Mouse (Mus musculus) heart, embryonic 12.5 days (tissue): Measurements from ENCODE around the gene Wnt7a. TPM values are rescaled to one million over a fixed set of nuclear protein-coding genes. Genes with fewer than 3 reads are reported as not detected.

Experiments
- ATAC-seq: fragments of 200-750 bp; cut with Nextera tagmentation; 2 replicates; pipeline ENCODE4 v1.8.0; 2017; ENCODE audit warnings: moderate TSS enrichment, moderate library complexity; ENCODE audit not compliant: insufficient number of reproducible peaks, low FRiP score
- H3K27ac ChIP-seq: fragments of 300-500 bp; sonication (generic); 2 replicates; pipeline ENCODE4 v1.5.1; 2016; ENCODE audit warnings: mild to moderate bottlenecking, moderate library complexity; ENCODE audit not compliant: poor library complexity, severe bottlenecking
- H3K27me3 ChIP-seq: fragments of 300-500 bp; sonication (generic); replicated peaks from 2 replicates; pipeline ENCODE4 v1.6.1; 2016; ENCODE audit warnings: mild to moderate bottlenecking, moderate library complexity
- H3K36me3 ChIP-seq: fragments of 300-500 bp; sonication (generic); 2 replicates; pipeline ENCODE4 v1.6.1; 2016; ENCODE audit warnings: mild to moderate bottlenecking, moderate library complexity
- H3K4me1 ChIP-seq: fragments of 300-500 bp; sonication (generic); replicated peaks from 2 replicates; pipeline ENCODE4 v1.6.1; 2016; ENCODE audit warnings: mild to moderate bottlenecking
- H3K4me2 ChIP-seq: fragments of 300-500 bp; sonication (generic); 2 replicates; pipeline ENCODE4 v1.6.1; 2016; ENCODE audit warnings: mild to moderate bottlenecking, moderate library complexity
- H3K4me3 ChIP-seq: fragments of 300-500 bp; sonication (generic); 2 replicates; pipeline ENCODE4 v1.5.1; 2016; ENCODE audit warnings: mild to moderate bottlenecking
- H3K9ac ChIP-seq: fragments of 300-500 bp; sonication (generic); 2 replicates; pipeline ENCODE4 v1.6.1; 2016; ENCODE audit warnings: mild to moderate bottlenecking, moderate library complexity
- H3K9me3 ChIP-seq: fragments of 300-500 bp; sonication (generic); replicated peaks from 2 replicates; pipeline ENCODE4 v1.6.1; 2016; ENCODE audit warnings: mild to moderate bottlenecking, moderate library complexity
- WGBS: fragments of 180-500 bp; shearing (Covaris S2); methylation state at CpG from one replicate; pipeline ENCODE4 v1.1.7; 2016; 5-methylcytosine and 5-hydroxymethylcytosine counted together
- polyA plus RNA-seq: library from polyadenylated mRNA; unstranded; fragments of >200 nt; fragmentation: Nextera tagmentation; extraction: Ambion mirVana; gene quantifications from 2 replicates; pipeline ENCODE4 v1.2.1, GENCODE M21; 2016

Gene Wnt7a
- 0.21 and 0.41 TPM in 2 replicates for polyA plus RNA-seq

- under 1% methylated on average over 51 of the region's 51 CpGs for WGBS
- peak; percentile 47; the same call in 1 of the 2 replicates for ATAC-seq
- H3K27ac ChIP-seq, result no peak within 1 kb of the TSS
- H3K9ac ChIP-seq, result 0 out of 2 replicates have a peak within 1 kb of the TSS, but pooled peaks have one; percentile 1
- peaks cover 20% of the 10 kb centered on the region for H3K4me1 ChIP-seq
- H3K9me3 ChIP-seq, result no peaks in the 10 kb centered on the region
- H3K4me2 ChIP-seq, result peak within 1 kb of the TSS; percentile 84
- H3K27me3 ChIP-seq, result peaks cover 100% of the 10 kb centered on the region
- H3K36me3 ChIP-seq, result no peaks in the 10 kb centered on the region
- peak within 1 kb of the TSS; percentile 52 for H3K4me3 ChIP-seq
These were observed at the start of gene Wnt7a for GRCm38 (mm10) chr6:91410961-91411368. TSS of gene Wnt7a (minus strand) at chr6:91411363.

GRCm38 (mm10) chr6:91459471-91459870 is 48.3 kb upstream of the Wnt7a start:
- Histone ChIP-seq H3K4me2 (no peak overlapping the region), H3K27me3 (no peaks in the 10 kb centered on the region), H3K4me1 (no peaks in the 10 kb centered on the region), H3K4me3 (no peak overlapping the region), H3K27ac (no peak overlapping the region), H3K36me3 (peaks cover 18% of the 10 kb centered on the region), H3K9me3 (no peaks in the 10 kb centered on the region), H3K9ac (no peak overlapping the region)
- 79% methylated on average over 1 of the region's 1 CpGs for WGBS
- no peak for ATAC-seq

- H3K9me3 ChIP-seq, result no peaks in the 10 kb centered on the region
- no peak overlapping the region for H3K27ac ChIP-seq
- 23% methylated on average over 5 of the region's 5 CpGs for WGBS
- no peak overlapping the region for H3K9ac ChIP-seq
- no peaks in the 10 kb centered on the region for H3K36me3 ChIP-seq
- no peaks in the 10 kb centered on the region for H3K27me3 ChIP-seq
- no peak overlapping the region for H3K4me3 ChIP-seq
- no peaks in the 10 kb centered on the region for H3K4me1 ChIP-seq
- no peak overlapping the region for H3K4me2 ChIP-seq
- ATAC-seq, result no peak
These were observed 43.4 kb upstream of the Wnt7a start for GRCm38 (mm10) chr6:91454546-91454945.

GRCm38 (mm10) chr6:91452056-91452455 is 40.9 kb upstream of the Wnt7a start:
- WGBS, result 62% methylated on average over 1 of the region's 1 CpGs
- Histone ChIP-seq H3K9me3 (no peaks in the 10 kb centered on the region), H3K36me3 (no peaks in the 10 kb centered on the region), H3K9ac (no peak overlapping the region), H3K27ac (no peak overlapping the region), H3K4me3 (no peak overlapping the region), H3K27me3 (0 out of 2 replicates have a peak, but pooled peaks cover 6% of the 10 kb centered on the region), H3K4me1 (no peaks in the 10 kb centered on the region), H3K4me2 (no peak overlapping the region)
- no peak for ATAC-seq

- ATAC-seq, result no peak
- Histone ChIP-seq H3K27me3 (peaks cover 10% of the 10 kb centered on the region; the same call in 1 of the 2 replicates), H3K9ac (no peak overlapping the region), H3K4me1 (no peaks in the 10 kb centered on the region), H3K9me3 (no peaks in the 10 kb centered on the region), H3K4me3 (no peak overlapping the region), H3K27ac (no peak overlapping the region), H3K4me2 (no peak overlapping the region), H3K36me3 (no peaks in the 10 kb centered on the region)
- WGBS, result 42% methylated on average over 3 of the region's 3 CpGs
These were observed 38.5 kb upstream of the Wnt7a start for GRCm38 (mm10) chr6:91449472-91450225.

GRCm38 (mm10) chr6:91445316-91445715 is 34.2 kb upstream of the Wnt7a start:
- Histone ChIP-seq H3K4me2 (no peak overlapping the region), H3K27me3 (peaks cover 10% of the 10 kb centered on the region; the same call in 1 of the 2 replicates), H3K36me3 (no peaks in the 10 kb centered on the region), H3K9me3 (no peaks in the 10 kb centered on the region), H3K4me3 (no peak overlapping the region), H3K4me1 (peaks cover 5% of the 10 kb centered on the region; the same call in 1 of the 2 replicates), H3K9ac (no peak overlapping the region), H3K27ac (no peak overlapping the region)
- WGBS, result 71% methylated on average over 3 of the region's 3 CpGs
- no peak for ATAC-seq

GRCm38 (mm10) chr6:91441145-91441662 is 30.0 kb upstream of the Wnt7a start:
- WGBS, result 4% methylated on average over 19 of the region's 19 CpGs
- H3K27me3 ChIP-seq, result peaks cover 27% of the 10 kb centered on the region

GRCm38 (mm10) chr6:91440474-91441144 is 29.4 kb upstream of the Wnt7a start:
- Histone ChIP-seq H3K9me3 (no peaks in the 10 kb centered on the region), H3K36me3 (no peaks in the 10 kb centered on the region), H3K9ac (peak overlapping the region; percentile 69), H3K4me3 (peak overlapping the region; percentile 59), H3K4me2 (peak overlapping the region; percentile 84), H3K27me3 (peaks cover 33% of the 10 kb centered on the region), H3K4me1 (peaks cover 5% of the 10 kb centered on the region; the same call in 1 of the 2 replicates), H3K27ac (no peak overlapping the region)
- 2% methylated on average over 30 of the region's 30 CpGs for WGBS
- ATAC-seq, result peak; percentile 95

More at GRCm38 (mm10) chr6:91441145-91441662, 30.0 kb upstream of the Wnt7a start:
- Histone ChIP-seq H3K4me1 (peaks cover 5% of the 10 kb centered on the region; the same call in 1 of the 2 replicates), H3K27ac (no peak overlapping the region), H3K9me3 (no peaks in the 10 kb centered on the region), H3K4me3 (peak overlapping the region; percentile 59), H3K9ac (peak overlapping the region; percentile 69), H3K36me3 (no peaks in the 10 kb centered on the region), H3K4me2 (peak overlapping the region; percentile 84)
- ATAC-seq, result peak; percentile 45

GRCm38 (mm10) chr6:91424151-91424550 is 13.0 kb upstream of the Wnt7a start:
- ATAC-seq, result no peak
- 67% methylated on average over 4 of the region's 4 CpGs for WGBS
- no peak overlapping the region for H3K9ac ChIP-seq
- H3K36me3 ChIP-seq, result no peaks in the 10 kb centered on the region
- H3K4me3 ChIP-seq, result no peak overlapping the region
- no peaks in the 10 kb centered on the region for H3K4me1 ChIP-seq
- H3K27ac ChIP-seq, result no peak overlapping the region
- H3K27me3 ChIP-seq, result peaks cover 37% of the 10 kb centered on the region
- H3K9me3 ChIP-seq, result no peaks in the 10 kb centered on the region
- H3K4me2 ChIP-seq, result no peak overlapping the region

GRCm38 (mm10) chr6:91421629-91422028 is 10.5 kb upstream of the Wnt7a start:
- no peak overlapping the region for H3K4me3 ChIP-seq
- H3K36me3 ChIP-seq, result no peaks in the 10 kb centered on the region
- no peaks in the 10 kb centered on the region for H3K9me3 ChIP-seq
- H3K27ac ChIP-seq, result no peak overlapping the region
- no peak overlapping the region for H3K4me2 ChIP-seq
- 66% methylated on average over 4 of the region's 4 CpGs for WGBS
- H3K4me1 ChIP-seq, result no peaks in the 10 kb centered on the region
- H3K27me3 ChIP-seq, result peaks cover 46% of the 10 kb centered on the region
- ATAC-seq, result no peak
- no peak overlapping the region for H3K9ac ChIP-seq

GRCm38 (mm10) chr6:91417291-91417845 is 6.2 kb upstream of the Wnt7a start:
- Histone ChIP-seq H3K4me1 (no peaks in the 10 kb centered on the region), H3K4me2 (no peak overlapping the region), H3K4me3 (no peak overlapping the region), H3K9ac (no peak overlapping the region), H3K36me3 (no peaks in the 10 kb centered on the region), H3K27ac (no peak overlapping the region), H3K9me3 (no peaks in the 10 kb centered on the region), H3K27me3 (peaks cover 75% of the 10 kb centered on the region)
- no peak for ATAC-seq
- WGBS, result 69% methylated on average over 5 of the region's 5 CpGs
